Mouse (Mus musculus) duodenum, adult 2 months (tissue): ENCODE measurements around the gene Olfr656. TPM values are rescaled to one million over a fixed set of nuclear protein-coding genes. Genes with fewer than 3 reads are reported as not detected.

Experiments
- polyA plus RNA-seq: library from polyadenylated mRNA; depleted of rRNA; stranded (reverse); fragments of >200 nt; gene quantifications from 2 replicates; pipeline ENCODE4 v1.2.3, GENCODE M21; 2012; ENCODE audit warnings: low replicate concordance; rRNA removed

The Olfr656 gene
- polyA plus RNA-seq, result not detected in 2 replicates

GRCm38 (mm10) chr7:104613655-104614054 is at the start of gene Olfr656:
Gene Olfr656 (plus strand): TSS chr7:104613955.

GRCm38 (mm10) chr7:104577014-104577413 is 36.7 kb upstream of the Olfr656 start, which contains the start of gene Olfr653:
Gene Olfr653 (plus strand): TSS chr7:104577314.

GRCm38 (mm10) chr7:104586725-104587124 is 27.0 kb upstream of the Olfr656 start, which contains the start of gene Olfr654:
Gene Olfr654 (plus strand): TSS chr7:104587025.

GRCm38 (mm10) chr7:104601679-104602078 is 12.1 kb upstream of the Olfr656 start, which contains the start of gene Olfr655:
Gene Olfr655 (minus strand): TSS chr7:104601779.

GRCm38 (mm10) chr7:104624494-104624893 is 10.7 kb downstream of the Olfr656 start, which contains the start of gene Olfr657:
Gene Olfr657 (plus strand): TSS chr7:104624794.

GRCm38 (mm10) chr7:104646841-104647482 is 33.2 kb downstream of the Olfr656 start, which contains the start of gene Olfr658:
Gene Olfr658 (minus strand): TSS chr7:104647305.

GRCm38 (mm10) chr7:104666453-104666852 is 52.7 kb downstream of the Olfr656 start, which contains the start of gene Olfr659:
Gene Olfr659 (plus strand): TSS chr7:104666753.

Other genes starting within 250 kb of the Olfr656 start
- 0.05 TPM in 1 of 2 replicates, not detected in the other for gene Trim30b, start 244.1 kb upstream of the Olfr656 start, polyA plus RNA-seq
- not detected in 2 replicates for gene Trim30c, start 213.1 kb upstream of the Olfr656 start, polyA plus RNA-seq
- gene Trim30a, start 148.8 kb upstream of the Olfr656 start, polyA plus RNA-seq, result 0.40 and 0.83 TPM in 2 replicates
- gene Trim30d, start 106.1 kb upstream of the Olfr656 start, polyA plus RNA-seq, result 2.6 TPM in 2 replicates
- gene Olfr651, start 63.8 kb upstream of the Olfr656 start, polyA plus RNA-seq, result not detected in 2 replicates
- not detected in 2 replicates for gene Olfr652, start 53.1 kb upstream of the Olfr656 start, polyA plus RNA-seq
- not detected in 2 replicates for gene Olfr653, start 36.6 kb upstream of the Olfr656 start, polyA plus RNA-seq
- gene Olfr654, start 26.9 kb upstream of the Olfr656 start, polyA plus RNA-seq, result not detected in 2 replicates
- not detected in 2 replicates for gene Olfr655, start 12.2 kb upstream of the Olfr656 start, polyA plus RNA-seq
- not detected in 2 replicates for gene Olfr657, start 10.8 kb downstream of the Olfr656 start, polyA plus RNA-seq
- 0.11 TPM in 1 of 2 replicates, not detected in the other for gene Olfr658, start 33.4 kb downstream of the Olfr656 start, polyA plus RNA-seq
- gene Olfr659, start 52.8 kb downstream of the Olfr656 start, polyA plus RNA-seq, result not detected in 2 replicates
- gene Olfr661, start 72.5 kb downstream of the Olfr656 start, polyA plus RNA-seq, result not detected in 2 replicates
- gene Usp17le, start 163.5 kb downstream of the Olfr656 start, polyA plus RNA-seq, result not detected in 2 replicates
- gene Usp17lb, start 228.6 kb downstream of the Olfr656 start, polyA plus RNA-seq, result not detected in 2 replicates
- not detected in 2 replicates for gene Usp17la, start 243.1 kb downstream of the Olfr656 start, polyA plus RNA-seq